Mouse (Mus musculus) gastrocnemius, adult 8-10 months (tissue): ENCODE measurements at regions not wholly inside any gene's neighbourhood (a gene's known extent, or its start where the extent isn't known, plus 50 kb on each side); places are given as distances from the start of the nearest gene placed in this dataset.
A peak's percentile ranks its signal among the peaks of the same experiment; 100 is the strongest.
"Not testable (repeated sequence)": the region's sequence is repeated elsewhere in the genome, so short reads cannot be mapped to it uniquely, and the experiment has no call there.

Experiments
- DNase-seq, 2 experiments: peaks; one replicate each; pipeline ENCODE4 v3.0.0; 2022; ENCODE audit warnings: low spot score in 2 of 2

DNA sequence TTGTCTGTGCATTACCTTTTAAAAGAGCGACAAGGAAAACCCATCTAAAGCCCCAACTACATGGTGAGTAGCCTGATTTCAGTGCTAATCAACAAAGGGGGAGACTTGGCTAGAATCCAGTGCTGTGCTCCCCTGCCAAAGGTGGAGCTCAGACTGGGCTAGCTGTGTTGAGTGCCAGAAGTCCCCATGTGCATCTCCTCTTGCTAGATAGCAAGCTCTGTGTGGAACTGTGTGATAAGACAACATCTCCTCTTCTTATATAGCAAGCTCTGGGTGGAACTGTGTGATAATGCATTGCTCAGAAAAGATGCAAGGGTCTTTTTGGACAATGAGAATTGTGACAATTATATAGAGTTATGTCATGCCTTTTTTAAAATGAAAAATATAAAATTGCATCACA lies 741.4 kb downstream of the Adam6a start:
- no peak for DNase-seq

DNA sequence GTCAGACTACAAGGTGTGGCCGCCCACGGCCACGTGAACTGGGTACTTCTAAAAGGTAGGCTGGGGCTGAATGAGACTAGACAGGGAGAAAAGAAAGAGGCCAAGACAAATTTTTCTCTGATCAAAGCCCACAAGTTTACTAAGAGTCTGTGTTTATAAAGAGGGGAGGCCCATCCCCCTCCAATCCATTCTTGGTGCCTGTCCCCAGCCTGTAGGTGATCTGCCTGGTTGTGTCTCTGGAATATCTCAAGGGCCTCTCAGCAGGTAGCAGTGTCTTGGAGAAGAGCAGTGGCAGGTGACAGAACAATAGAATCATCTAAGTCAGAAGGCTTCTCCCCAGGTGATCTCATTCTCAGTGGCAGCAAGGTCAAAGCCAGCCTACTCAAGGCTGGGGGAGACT lies 743.3 kb downstream of the Adam6a start:
- DNase-seq: no peak

DNA sequence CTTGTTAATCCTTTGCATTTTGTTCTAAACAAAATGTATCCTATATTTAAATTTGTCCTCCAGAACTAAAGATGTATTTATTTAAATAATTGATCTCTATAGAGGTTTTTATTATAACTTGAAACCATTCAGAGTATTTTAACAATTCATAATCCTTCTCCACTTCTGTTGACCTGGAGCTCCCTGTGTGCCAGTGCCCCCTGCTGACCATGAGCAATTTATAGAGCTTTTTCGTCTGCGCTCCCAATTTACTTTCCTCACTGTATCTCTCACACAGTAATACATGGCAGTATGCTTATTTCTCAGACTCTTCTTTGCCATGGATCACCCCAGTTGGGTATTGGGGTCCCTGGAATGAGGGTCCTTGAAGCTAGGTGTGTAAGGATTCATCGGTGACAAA lies 747.4 kb downstream of the Adam6a start:
- no peak for DNase-seq

DNA sequence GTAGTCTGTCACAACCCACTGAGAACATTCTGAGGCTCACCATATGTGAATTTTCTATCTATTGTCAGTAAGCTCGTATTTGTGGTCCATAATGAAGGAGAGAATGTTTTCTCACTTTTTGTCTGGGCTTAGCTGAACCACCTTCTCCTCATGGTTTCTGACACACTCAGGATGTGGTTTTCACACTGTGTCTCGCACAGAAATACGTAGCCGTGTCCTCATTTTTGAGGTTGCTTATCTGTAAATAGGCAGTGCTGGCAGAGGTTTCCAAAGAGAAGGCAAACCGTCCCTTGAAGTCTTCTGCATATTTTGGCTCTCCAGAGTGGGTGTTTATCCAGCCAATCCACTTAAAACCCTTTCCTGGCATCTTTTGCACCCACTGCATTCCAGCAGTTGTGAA lies 756.1 kb downstream of the Adam6a start:
- no peak for DNase-seq

DNA sequence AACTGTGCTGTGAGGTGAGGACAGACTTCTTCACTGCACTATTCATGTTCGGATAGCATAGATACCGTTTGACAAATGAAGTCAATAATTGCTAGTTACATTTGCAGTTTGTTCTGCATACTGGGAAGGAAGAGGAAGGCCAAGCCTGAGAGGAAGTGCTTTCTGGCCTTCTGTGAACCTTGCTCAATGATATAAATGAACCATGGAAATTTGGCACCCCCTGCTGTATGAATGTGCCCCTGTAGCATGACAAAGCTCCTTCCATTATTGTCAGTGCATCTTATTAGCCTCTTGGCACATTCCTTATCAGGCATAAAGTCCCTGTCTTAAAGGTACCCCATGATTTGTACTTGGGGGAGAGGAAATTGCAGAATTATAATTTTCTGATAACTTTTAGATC lies 758.0 kb downstream of the Adam6a start:
- DNase-seq: no peak

DNA sequence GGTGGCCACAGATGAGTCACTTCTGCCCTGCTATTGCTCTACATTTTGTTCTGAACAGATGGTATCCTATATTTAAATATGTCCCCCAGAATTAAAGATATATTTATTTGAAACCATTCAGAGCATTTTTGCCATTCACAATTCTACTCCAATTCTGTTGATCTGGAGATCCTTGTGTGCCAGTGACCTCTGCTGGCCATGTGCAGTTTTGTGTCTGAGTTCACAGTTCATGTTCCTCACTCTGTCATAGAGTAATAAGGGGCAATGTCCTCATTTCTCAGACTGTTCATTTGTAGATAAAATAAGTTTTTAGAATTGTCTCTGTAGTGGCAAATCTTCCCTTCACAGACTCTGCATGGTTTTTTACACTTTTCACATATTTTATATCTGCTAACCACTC lies 788.8 kb downstream of the Adam6a start:
- DNase-seq: no peak

DNA sequence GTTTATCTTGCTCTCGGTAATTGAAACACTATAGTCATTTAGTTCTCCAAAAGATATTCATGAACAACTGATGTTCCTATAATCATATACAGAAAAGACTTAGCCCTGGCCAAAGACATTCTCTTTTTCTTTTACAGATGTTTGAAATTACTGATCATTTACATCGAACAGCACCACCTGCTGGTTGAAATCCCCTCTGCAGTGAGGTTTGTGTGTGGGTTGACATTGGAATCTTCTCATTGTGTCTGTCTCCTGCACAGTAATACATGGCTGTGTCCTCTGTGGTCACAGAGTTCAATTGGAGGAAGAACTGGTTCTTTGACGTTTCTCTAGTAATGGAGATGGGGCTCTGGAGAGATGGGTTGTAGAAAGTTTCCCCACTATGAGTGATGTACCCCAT lies 822.6 kb downstream of the Adam6a start:
- DNase-seq: no peak

DNA sequence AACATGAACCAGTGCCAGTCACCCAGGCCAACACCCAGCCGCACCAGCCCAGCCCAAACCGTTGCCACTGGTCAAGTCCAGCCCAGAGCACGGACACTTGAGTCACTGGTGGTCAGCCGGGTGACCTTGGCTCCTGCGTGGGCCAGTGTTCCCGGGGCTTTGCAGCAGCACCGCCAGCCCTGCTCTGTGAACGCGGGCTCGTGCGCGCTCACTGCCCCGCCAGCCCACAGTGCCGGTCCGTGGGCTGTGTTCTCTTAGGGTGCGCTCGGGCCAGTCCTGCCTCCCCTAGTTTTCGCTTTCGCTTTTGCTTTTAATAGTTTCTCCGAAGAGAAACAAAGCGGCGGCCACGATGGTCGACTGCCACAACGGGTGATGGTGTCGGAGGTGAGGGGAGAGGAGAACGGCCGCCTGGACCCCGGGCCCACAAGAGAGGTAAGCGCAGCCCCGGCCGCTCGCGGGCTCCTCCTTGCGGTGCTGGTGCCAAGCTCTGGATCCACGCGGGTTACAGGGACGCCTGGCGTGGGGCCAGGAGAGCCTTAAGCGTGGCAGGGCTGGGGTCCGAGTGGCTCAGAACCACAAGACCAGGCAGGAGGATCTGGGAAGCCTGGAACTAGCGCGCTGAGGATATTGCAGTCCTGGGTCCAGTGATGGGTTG lies 835.1 kb downstream of the Adam6a start:
- DNase-seq: peak in 1 of 2 experiments; percentile 7

DNA sequence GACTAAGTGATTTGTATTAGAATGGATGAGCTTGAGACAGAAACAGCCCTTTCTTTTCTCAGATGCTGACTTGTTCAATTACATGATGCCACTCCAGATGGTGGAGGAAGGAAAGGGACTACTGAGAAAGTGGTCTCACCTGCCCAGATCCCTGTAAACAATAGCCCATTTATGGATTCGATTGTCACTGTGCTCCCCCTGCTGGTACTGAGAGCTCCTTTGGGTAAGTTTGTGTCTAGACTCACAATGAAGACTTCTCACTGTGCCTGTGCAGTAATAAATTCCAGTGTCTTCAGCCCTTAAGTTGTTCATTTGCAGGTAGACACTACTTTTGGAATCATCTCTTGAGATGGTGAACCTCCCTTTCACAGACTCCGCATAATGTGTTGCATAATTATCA lies 847.7 kb downstream of the Adam6a start:
- DNase-seq: no peak

DNA sequence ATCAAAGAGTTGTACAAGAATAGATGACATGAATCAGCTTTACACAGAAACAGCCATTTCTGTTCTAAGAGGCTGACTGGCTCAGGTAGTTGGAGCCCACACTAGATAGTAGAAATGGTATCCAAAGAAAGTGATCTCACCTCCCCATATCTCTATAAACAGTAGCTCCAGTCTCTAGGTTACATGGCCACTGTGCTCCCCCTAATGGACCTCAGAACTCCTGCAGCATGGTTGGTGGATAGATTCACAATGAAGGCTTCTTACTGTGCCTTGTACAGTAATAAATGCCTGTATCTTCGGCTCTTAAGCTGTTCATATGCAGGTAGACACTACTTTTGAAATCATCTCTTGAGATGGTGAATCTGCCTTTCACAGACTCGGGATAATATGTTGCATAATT lies 862.5 kb downstream of the Adam6a start:
- DNase-seq: no peak

DNA sequence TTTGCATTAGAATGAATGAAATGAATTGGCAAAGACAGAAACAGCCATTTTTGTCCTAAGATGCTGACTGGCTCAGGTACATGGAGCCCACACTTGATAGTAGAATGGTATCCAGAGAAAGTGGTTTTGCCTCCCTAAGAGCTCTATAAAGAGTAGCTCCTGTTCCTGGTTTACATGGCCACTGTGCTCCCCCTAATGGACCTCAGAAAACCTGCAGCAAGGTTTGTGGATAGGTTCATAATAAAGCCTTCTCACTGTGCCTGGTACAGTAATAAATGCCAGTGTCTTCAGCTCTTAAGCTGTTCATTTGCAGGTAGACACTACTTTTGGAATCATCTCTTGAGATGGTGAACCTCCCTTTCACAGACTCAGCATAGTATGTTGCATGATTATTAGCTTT lies 890.8 kb downstream of the Adam6a start:
- DNase-seq: no peak

DNA sequence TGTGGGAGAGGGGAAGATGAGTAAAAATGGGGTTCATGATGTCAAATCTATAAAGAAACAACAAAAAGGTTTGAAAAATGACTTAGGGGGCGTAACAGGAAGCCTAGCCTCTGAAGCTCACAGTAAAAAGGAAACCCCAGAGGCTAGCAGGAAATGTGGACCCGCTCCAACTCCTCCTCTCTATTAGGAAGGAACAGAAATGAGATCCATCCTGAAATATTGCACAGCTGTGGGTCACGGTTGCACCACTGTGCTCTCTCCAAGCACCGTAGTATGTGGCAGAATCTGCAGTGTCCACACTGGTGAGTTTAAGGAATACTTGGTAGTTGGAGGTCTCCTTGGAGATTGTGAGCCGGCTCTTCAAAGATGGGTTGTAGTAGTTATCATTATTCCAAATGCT lies 918.3 kb downstream of the Adam6a start:
- DNase-seq: no peak

DNA sequence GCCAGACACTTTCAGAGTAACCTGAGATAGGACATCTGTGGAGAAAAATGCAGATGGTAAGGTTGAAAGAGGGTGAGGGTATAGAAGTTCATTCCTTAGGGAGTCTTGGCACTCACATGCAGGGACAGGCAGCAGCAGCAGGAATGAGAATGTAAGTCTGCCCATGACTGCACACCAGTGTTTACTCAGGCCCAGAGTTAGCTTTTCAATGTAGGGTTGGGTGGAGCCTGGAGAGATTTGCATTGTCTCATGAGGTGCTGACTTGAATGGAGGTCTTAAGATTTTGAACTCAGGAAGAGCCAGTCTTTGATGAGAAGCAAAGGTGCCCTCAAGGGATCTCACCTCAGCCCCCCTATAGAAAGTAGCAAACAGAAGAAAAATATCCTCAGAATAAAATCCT lies 918.9 kb downstream of the Adam6a start:
- DNase-seq: no peak

DNA sequence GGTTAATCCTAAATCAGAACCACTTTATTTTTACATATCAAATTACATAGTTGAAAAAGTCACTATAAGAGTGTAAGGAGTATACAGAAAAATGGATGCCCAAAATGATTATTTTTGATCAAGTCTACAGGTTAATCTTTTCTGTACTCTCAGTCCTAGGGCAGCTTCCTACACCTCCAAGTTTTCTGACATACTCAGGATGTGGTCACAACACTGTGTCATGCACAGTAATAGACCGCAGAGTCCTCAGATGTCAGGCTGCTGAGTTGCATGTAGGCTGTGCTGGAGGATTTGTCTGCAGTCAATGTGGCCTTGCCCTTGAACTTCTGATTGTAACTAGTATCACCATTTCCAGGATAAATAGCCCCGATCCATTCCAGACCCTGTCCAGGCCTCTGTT lies 925.1 kb downstream of the Adam6a start:
- no peak for DNase-seq

DNA sequence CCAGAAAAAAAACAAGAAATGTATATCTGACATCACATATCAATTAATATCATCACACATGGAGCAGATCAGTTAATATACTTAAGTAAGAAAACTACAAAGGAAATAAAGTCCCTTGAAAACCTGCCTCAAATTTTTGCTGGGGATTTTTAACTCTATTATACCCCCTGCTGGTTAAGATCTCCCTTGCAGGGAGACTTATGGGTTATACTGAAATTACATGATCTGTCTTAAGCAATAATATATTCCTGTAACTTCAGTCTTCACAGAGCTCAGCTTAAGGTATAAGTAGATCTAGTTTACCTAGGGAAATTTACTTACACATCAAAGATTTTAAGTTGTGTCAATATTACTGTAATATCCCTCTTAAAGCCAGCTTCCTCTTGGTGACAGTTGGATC lies 929.0 kb downstream of the Adam6a start:
- DNase-seq: not testable (repeated sequence)

DNA sequence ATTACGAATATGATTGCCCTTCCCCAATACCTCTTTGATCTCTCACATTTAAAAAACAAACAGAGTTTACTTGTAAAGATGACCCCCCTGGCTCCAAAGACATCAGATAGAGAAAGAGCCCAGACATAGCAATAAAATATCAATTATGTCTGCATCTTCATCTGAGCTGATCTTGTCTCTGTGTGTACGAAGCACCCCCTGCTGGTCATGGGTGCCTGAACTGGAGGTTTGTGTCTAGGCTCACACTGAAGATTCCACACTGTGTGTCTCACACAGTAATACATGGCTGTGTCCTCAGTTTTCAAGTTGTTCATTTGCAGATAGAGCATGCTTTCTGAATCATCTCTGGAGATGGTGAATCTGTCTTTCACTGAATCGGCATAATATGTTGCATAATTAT lies 935.0 kb downstream of the Adam6a start:
- DNase-seq: no peak

DNA sequence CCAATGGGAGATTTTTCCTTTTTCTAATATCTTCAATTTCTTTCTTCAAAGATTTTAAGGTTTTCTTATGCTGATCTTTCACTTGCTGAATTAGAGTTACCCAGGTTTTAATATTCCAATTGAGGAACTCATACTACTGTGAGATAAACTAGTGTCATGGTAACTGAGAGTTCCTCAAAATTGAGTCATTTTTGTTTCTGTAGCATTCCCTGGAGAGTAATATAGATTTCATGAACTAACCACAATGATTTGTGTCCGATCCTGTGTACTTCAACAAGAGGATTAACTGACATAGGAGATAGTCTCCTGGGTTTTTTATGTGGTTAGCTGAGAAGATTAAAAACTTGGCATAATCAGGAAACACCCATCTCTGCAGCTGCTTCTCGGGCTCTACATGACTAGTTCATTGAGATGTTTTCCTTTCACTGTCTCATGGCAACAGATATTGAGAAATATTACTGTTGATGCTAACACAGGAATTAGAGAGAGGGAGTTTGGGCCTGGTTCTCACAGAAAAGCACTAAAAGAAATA lies 949.9 kb downstream of the Adam6a start:
- DNase-seq: not testable (repeated sequence)

DNA sequence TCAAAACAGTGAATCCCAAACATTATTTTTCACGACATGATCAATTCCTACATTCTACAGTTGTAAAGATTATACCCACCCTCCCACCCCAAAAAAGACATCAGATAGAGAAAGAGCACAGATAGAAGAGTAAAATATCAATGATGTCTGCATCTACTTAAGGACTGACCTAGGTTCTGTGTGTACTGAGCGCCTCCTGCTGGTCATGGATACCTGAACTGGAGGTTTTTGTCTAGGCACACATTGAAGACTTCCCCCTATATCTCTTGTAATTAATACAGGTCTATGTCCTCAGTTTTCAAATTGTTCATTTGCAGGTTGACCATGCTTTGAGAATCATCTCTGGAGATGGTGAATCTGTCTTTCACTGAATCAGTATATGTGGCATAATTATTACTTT lies 952.0 kb downstream of the Adam6a start:
- DNase-seq: no peak

DNA sequence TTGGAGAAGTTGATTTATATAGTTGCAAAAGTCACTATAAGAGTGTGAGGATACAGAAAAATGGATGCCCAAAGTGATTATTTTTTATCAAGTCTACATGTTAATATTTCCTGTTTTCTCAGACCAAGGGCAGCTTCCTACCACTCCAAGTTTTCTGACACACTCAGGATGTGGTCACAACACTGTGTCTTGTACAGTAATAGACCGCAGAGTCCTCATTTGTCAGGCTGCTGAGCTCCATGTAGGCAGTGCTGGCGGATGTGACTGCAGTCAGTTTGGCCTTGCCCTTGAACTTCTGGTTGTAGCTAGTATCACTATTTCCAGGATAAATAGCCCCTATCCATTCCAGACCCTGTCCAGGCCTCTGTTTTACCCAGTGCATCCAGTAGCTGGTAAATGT lies 969.4 kb downstream of the Adam6a start:
- DNase-seq: no peak

DNA sequence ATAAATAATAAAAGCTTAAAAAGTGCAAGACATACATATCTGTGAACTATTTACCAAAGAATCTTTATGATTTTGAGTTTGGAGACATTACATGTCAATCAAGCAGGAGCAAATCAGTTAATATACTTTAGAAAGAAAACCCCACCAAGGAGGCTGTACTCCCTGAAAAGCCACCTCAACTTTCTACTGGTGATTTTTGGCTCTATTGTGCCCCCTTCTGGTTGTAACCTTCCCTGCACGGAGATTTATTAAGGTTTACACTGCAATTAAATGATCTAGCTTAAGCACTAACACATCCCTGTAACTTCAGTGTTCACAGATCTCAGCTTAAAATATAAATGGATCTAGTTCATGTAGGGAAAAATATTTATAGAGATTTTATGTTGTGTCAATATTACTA lies 998.4 kb downstream of the Adam6a start:
- not testable (repeated sequence) for DNase-seq

DNA sequence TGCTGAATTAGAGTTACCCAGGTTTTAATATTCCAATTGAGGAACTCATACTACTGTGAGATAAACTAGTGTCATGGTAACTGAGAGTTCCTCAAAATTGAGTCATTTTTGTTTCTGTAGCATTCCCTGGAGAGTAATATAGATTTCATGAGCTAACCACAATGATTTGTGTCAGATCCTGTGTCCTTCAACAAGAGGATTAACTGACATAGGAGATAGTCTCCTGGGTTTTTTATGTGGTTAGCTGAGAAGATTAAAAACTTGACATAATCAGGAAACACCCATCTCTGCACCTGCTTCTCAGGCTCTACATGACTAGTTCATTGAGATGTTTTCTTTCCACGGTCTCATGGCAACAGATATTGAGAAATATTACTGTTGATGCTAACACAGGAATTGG lies 1001.2 kb downstream of the Adam6a start:
- DNase-seq: not testable (repeated sequence)

DNA sequence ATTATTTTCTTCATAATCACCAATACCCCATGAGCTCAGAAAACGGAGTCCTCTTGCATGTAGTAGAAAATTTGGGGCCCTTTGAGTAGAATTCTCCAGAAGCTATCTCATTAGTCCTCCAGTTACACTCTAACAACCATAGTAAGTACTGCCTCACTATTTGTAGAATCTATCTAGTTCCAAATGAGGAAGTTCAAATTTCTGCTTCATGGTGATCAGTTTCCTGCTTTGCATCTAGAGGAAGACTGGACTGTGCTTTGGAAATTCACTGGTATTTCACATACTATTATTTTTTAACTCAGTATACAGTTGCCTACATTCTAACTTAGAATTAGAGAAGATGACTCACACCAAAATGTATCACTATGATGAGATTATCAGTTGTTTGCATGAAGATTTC lies 1018.7 kb downstream of the Adam6a start:
- DNase-seq: no peak

DNA sequence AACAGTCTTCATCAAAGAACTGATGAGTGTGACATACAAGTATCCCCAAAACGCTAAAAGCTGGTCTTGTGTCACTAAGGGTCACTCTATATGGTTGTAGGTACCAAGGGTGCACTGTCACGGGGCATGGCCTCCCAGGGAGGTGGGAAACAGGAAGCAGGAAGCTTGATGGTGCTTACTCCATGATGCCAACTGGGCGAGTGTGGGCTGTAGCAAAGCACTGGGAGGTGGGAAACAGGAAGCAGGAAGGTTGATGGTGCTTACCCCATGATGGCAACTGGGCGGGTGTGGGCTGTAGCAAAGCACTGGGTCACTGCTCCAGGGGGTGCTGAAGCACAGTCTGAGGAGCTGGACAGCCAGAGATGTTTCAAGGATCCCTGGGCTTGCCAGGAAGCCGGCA lies 1019.3 kb downstream of the Adam6a start:
- no peak for DNase-seq

DNA sequence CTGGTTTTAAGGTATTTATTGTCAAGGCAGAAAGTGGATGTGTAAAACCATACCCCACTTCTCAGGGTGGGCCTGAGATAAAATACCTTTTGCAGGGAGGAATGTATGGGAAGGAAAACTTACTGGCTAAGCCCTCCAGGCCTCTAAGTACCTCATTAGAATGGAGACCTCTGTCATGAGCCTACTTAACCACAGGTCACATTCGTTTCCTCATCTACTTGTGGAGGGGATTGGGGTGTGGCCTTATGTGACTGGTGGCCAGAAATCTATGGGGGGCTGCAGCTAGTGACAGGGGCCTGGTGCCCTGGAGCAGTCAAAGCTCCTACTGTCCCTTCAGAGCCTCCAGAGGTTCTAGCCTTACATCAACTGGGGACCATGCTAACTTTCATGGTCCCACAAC lies 1020.0 kb downstream of the Adam6a start:
- no peak for DNase-seq
